Mouse (Mus musculus) myocyte (in vitro differentiated cells): ENCODE results near the gene Ube4b.

Source experiments
- CEBPB ChIP-seq: IDR thresholded peaks from 2 replicates; pipeline ENCODE4 v1.6.1; 2011; ENCODE audit warnings: mild to moderate bottlenecking, moderate library complexity; ENCODE audit not compliant: poor library complexity, insufficient read depth, severe bottlenecking
- E2F4 ChIP-seq: IDR thresholded peaks from one replicate; pipeline ENCODE4 v1.6.1; 2011; ENCODE audit warnings: mild to moderate bottlenecking, control low read depth, moderate library complexity; ENCODE audit not compliant: insufficient read depth
- MAX ChIP-seq: IDR thresholded peaks from one replicate; pipeline ENCODE4 v1.6.1; 2011; ENCODE audit warnings: low read depth, mild to moderate bottlenecking, control low read depth
- MYOD1 ChIP-seq, 3 experiments: IDR thresholded peaks; one replicate each; pipeline ENCODE4 v1.6.1; 2011; ENCODE audit warnings: control low read depth in 2 of 3, low read depth in 2 of 3, mild to moderate bottlenecking in 2 of 3, moderate library complexity in 1 of 3; ENCODE audit not compliant: insufficient read length in 2 of 3, control insufficient read depth in 1 of 3
- MYOG ChIP-seq, 3 experiments: IDR thresholded peaks; one replicate each; pipeline ENCODE4 v1.6.1; 2011; ENCODE audit warnings: control low read depth in 2 of 3, low read depth in 2 of 3, mild to moderate bottlenecking in 2 of 3; ENCODE audit not compliant: insufficient read length in 2 of 3, control insufficient read depth in 1 of 3, insufficient read depth in 1 of 3
- POLR2A ChIP-seq: IDR thresholded peaks from one replicate; pipeline ENCODE4 v1.6.1; 2011; ENCODE audit warnings: low read depth, mild to moderate bottlenecking, control low read depth, moderate library complexity; ENCODE audit not compliant: insufficient read length
- POLR2AphosphoS2 ChIP-seq: IDR thresholded peaks from one replicate; pipeline ENCODE4 v1.6.1; 2011; ENCODE audit warnings: low read depth, control low read depth; ENCODE audit not compliant: insufficient read length
- REST ChIP-seq: IDR thresholded peaks from one replicate; pipeline ENCODE4 v1.6.1; 2011; ENCODE audit warnings: mild to moderate bottlenecking, control low read depth, moderate library complexity; ENCODE audit not compliant: insufficient read depth, insufficient read length
- SRF ChIP-seq: IDR thresholded peaks from one replicate; pipeline ENCODE4 v1.6.1; 2011; ENCODE audit warnings: low read depth; ENCODE audit not compliant: control insufficient read depth, insufficient read length
- TCF12 ChIP-seq: IDR thresholded peaks from one replicate; pipeline ENCODE4 v1.6.1; 2011; ENCODE audit warnings: mild to moderate bottlenecking, control low read depth; ENCODE audit not compliant: poor library complexity, insufficient read depth, severe bottlenecking
- TCF3 ChIP-seq: IDR thresholded peaks from one replicate; pipeline ENCODE4 v1.6.1; 2011; ENCODE audit warnings: low read depth, control low read depth; ENCODE audit not compliant: insufficient read length
- USF1 ChIP-seq: IDR thresholded peaks from one replicate; pipeline ENCODE4 v1.6.1; 2011; ENCODE audit warnings: low read depth, mild to moderate bottlenecking, control low read depth, moderate library complexity

- TF ChIP-seq MYOD1 (IDR thresholded peaks at IDR 0.05; ENCODE audit: control insufficient read depth in 1 of 3, insufficient read length in 2 of 3, low read depth in 2 of 3) (no peak), TCF12 (no peak), POLR2A (no peak), E2F4 (no peak), USF1 (no peak), POLR2AphosphoS2 (no peak), SRF (no peak), MAX (no peak), REST (no peak), MYOG (IDR thresholded peaks at IDR 0.05; ENCODE audit: control insufficient read depth in 1 of 3, insufficient read depth in 1 of 3, insufficient read length in 2 of 3, low read depth in 2 of 3) (no peak), TCF3 (no peak), CEBPB (no peak)
Observed at GRCm38 (mm10) chr4:149304466-149304865, 122.1 kb downstream of the Ube4b start.
